ENCODE assay signal across 8 mouse cellular contexts in genomic region chr13:65175734-65176471, GRCm38 (mm10). TPM values are rescaled to one million over a fixed set of nuclear protein-coding genes. Genes with fewer than 3 reads are reported as not detected.
DNase-seq lines count a peak whose midpoint lies in the region; ATAC-seq and TF ChIP-seq lines count a peak whose summit lies in the region.

No protein-coding gene starts in this region.

- TF ChIP-seq CTCF in heart, adult 2 months (IDR thresholded peaks at IDR 0.05), result peak; percentile 81
- peak; percentile 53; the same call in 1 of the 2 replicates for TF ChIP-seq CTCF in spleen, adult 2 months (IDR thresholded peaks at IDR 0.05; ENCODE audit: extremely low read depth, insufficient read depth, insufficient read length, insufficient replicate concordance)

- H3K4me3 ChIP-seq in heart, adult 2 months, result no peak overlapping the region
- peak overlapping the region; percentile 34 for H3K4me3 ChIP-seq in forebrain, embryonic 12.5 days (replicated peaks)
- peak overlapping the region; percentile 50 for H3K4me3 ChIP-seq in midbrain, embryonic 10.5 days
- H3K4me3 ChIP-seq in spleen, adult 2 months (ENCODE audit: extremely low read depth, insufficient read depth, insufficient read length), result no peak overlapping the region

- peak overlapping the region; percentile 55 for H3K4me2 ChIP-seq in forebrain, embryonic 12.5 days

- no peaks in the 10 kb centered on the region for H3K27me3 ChIP-seq in heart, adult 2 months (ENCODE audit: control insufficient read depth, insufficient read depth, low read length)
- H3K27me3 ChIP-seq in forebrain, embryonic 12.5 days, result no peaks in the 10 kb centered on the region
- H3K27me3 ChIP-seq in midbrain, embryonic 10.5 days (ENCODE audit: low read depth, poor library complexity, severe bottlenecking), result no peaks in the 10 kb centered on the region
- H3K27me3 ChIP-seq in spleen, adult 2 months (ENCODE audit: control insufficient read depth, insufficient read depth, low read length), result no peaks in the 10 kb centered on the region

- H3K4me1 ChIP-seq in heart, adult 2 months (ENCODE audit: control insufficient read depth, insufficient read depth, low read length), result no peaks in the 10 kb centered on the region
- 0 out of 2 replicates have a peak, but pooled peaks cover 5% of the 10 kb centered on the region for H3K4me1 ChIP-seq in forebrain, embryonic 12.5 days
- H3K4me1 ChIP-seq in midbrain, embryonic 10.5 days, result peaks cover 5% of the 10 kb centered on the region; the same call in 1 of the 2 replicates
- no peaks in the 10 kb centered on the region for H3K4me1 ChIP-seq in spleen, adult 2 months (ENCODE audit: control insufficient read depth, insufficient read depth, insufficient read length)

- no peak overlapping the region for H3K27ac ChIP-seq in heart, adult 2 months
- H3K27ac ChIP-seq in forebrain, embryonic 12.5 days, result no peak overlapping the region
- no peak overlapping the region for H3K27ac ChIP-seq in midbrain, embryonic 10.5 days (replicated peaks)
- no peak overlapping the region for H3K27ac ChIP-seq in spleen, adult 2 months (ENCODE audit: insufficient read depth, low read length)

- TF ChIP-seq EP300 in heart, adult 2 months (IDR thresholded peaks at IDR 0.05; ENCODE audit: insufficient read depth, low read depth, low read length), result no peak

- no peak for TF ChIP-seq POLR2A in heart, adult 2 months (IDR thresholded peaks at IDR 0.05; ENCODE audit: insufficient read depth, low read depth, low read length)
- TF ChIP-seq POLR2A in spleen, adult 2 months (IDR thresholded peaks at IDR 0.05; ENCODE audit: low read depth, low read length), result no peak

- H3K9me3 ChIP-seq in forebrain, embryonic 12.5 days, result peaks cover 3% of the 10 kb centered on the region; the same call in 1 of the 2 replicates
- peaks cover 6% of the 10 kb centered on the region; the same call in 1 of the 2 replicates for H3K9me3 ChIP-seq in midbrain, embryonic 10.5 days (replicated peaks)

- no peak overlapping the region for H3K9ac ChIP-seq in heart, adult 2 months (ENCODE audit: low read depth, low read length)
- H3K9ac ChIP-seq in forebrain, embryonic 12.5 days, result no peak overlapping the region

- no peaks in the 10 kb centered on the region for H3K79me2 ChIP-seq in heart, adult 2 months (replicated peaks; ENCODE audit: control insufficient read depth, insufficient read depth, low read length)

- peak; percentile 70; the same call in 1 of the 2 replicates for ATAC-seq in forebrain, embryonic 12.5 days (ENCODE audit: low FRiP score)

- DNase-seq in heart, adult 2 months, result peak; percentile 17 to 19
- no peak for DNase-seq in heart, adult 8-10 months (ENCODE audit: low spot score)
- DNase-seq in brain, adult 2 months (ENCODE audit: low read depth, low spot score), result peak; percentile 38
- peak; percentile 20 for DNase-seq in hindlimb bud, embryonic 11.5 days (ENCODE audit: extremely low spot score, low read depth, low spot score)
- peak; percentile 25 to 39 for DNase-seq in left cerebral cortex, postnatal 14 days (ENCODE audit: low spot score in 2 of 2)
- DNase-seq in midbrain, embryonic 10.5 days (ENCODE audit: low spot score), result peak; percentile 51
- DNase-seq in spleen, adult 2 months (ENCODE audit: low read depth in 1 of 2, low spot score in 2 of 2), result peak; percentile 5 to 8

- 15% methylated on average over 46 of the region's 46 CpGs for WGBS in heart, adult 2 months
- WGBS in forebrain, embryonic 12.5 days, result 26% methylated on average over 46 of the region's 46 CpGs
- WGBS in midbrain, embryonic 10.5 days, result 24% methylated on average over 46 of the region's 46 CpGs
- 29% methylated on average over 46 of the region's 46 CpGs for WGBS in spleen, adult 2 months

- H3K36me3 ChIP-seq in heart, adult 2 months (ENCODE audit: control insufficient read depth, insufficient read depth, low read length), result no peaks in the 10 kb centered on the region
- no peaks in the 10 kb centered on the region for H3K36me3 ChIP-seq in forebrain, embryonic 12.5 days (replicated peaks)
- H3K36me3 ChIP-seq in midbrain, embryonic 10.5 days, result no peaks in the 10 kb centered on the region
- H3K36me3 ChIP-seq in spleen, adult 2 months (ENCODE audit: control insufficient read depth, insufficient read depth, low read length), result no peaks in the 10 kb centered on the region

- intact Hi-C loops in heart, adult 2 months (cut with DNase I), result loop anchor here (1.0 kb wide), 1 partner anchor 135 kb away; no protein-coding TSS in a partner anchor
- intact Hi-C loops in left cerebral cortex, postnatal 14 days (cut with DNase I), result loop anchor here (10.0 kb wide), 1 partner anchor 139 kb away; no protein-coding TSS in a partner anchor

RNA-seq across cellular contexts. Expression of gene Olfr466, which starts 25.9 kb away (rescaled TPM):
- not detected for total RNA-seq in heart, adult 2 months (2021)
- not detected in 2 replicates for polyA plus RNA-seq in heart, adult 2 months (2012; rRNA removed)
- total RNA-seq in heart, adult 8-10 months (2022), result not detected
- not detected in 2 replicates for polyA plus RNA-seq in forebrain, embryonic 12.5 days (2016; fragmentation: Nextera tagmentation; extraction: Ambion mirVana)
- not detected for total RNA-seq in left cerebral cortex, postnatal 14 days (2021)
- not detected in 2 replicates for polyA plus RNA-seq in midbrain, embryonic 10.5 days (2016; fragmentation: Nextera tagmentation; extraction: Ambion mirVana)
- not detected in 2 replicates for polyA plus RNA-seq in spleen, adult 2 months (2012; rRNA removed)

RNA-seq across cellular contexts. Expression of gene Nlrp4f, which starts 29.9 kb away (rescaled TPM):
- total RNA-seq in heart, adult 2 months (2021), result not detected
- not detected in 2 replicates for polyA plus RNA-seq in heart, adult 2 months (2012; rRNA removed)
- total RNA-seq in heart, adult 8-10 months (2022), result not detected
- not detected in 2 replicates for polyA plus RNA-seq in forebrain, embryonic 12.5 days (2016; fragmentation: Nextera tagmentation; extraction: Ambion mirVana)
- total RNA-seq in left cerebral cortex, postnatal 14 days (2021), result not detected
- polyA plus RNA-seq in midbrain, embryonic 10.5 days (2016; fragmentation: Nextera tagmentation; extraction: Ambion mirVana), result 0.19 TPM in 1 of 2 replicates, not detected in the other
- polyA plus RNA-seq in spleen, adult 2 months (2012; rRNA removed), result not detected in 2 replicates

RNA-seq across cellular contexts. Expression of gene Olfr465-ps1, which starts 38.0 kb away (rescaled TPM):
- total RNA-seq in heart, adult 2 months (2021), result not detected
- not detected in 2 replicates for polyA plus RNA-seq in heart, adult 2 months (2012; rRNA removed)
- total RNA-seq in heart, adult 8-10 months (2022), result not detected
- not detected in 2 replicates for polyA plus RNA-seq in forebrain, embryonic 12.5 days (2016; fragmentation: Nextera tagmentation; extraction: Ambion mirVana)
- not detected for total RNA-seq in left cerebral cortex, postnatal 14 days (2021)
- polyA plus RNA-seq in midbrain, embryonic 10.5 days (2016; fragmentation: Nextera tagmentation; extraction: Ambion mirVana), result not detected in 2 replicates
- not detected in 2 replicates for polyA plus RNA-seq in spleen, adult 2 months (2012; rRNA removed)

Comparison
In these comparisons a context has a peak if more than half of its experiments do, and no peak if none do; other contexts are left out.
1. H3K4me3 ChIP-seq: peak in forebrain, embryonic 12.5 days (single experiment) and midbrain, embryonic 10.5 days (single experiment); none in heart, adult 2 months (single experiment) and spleen, adult 2 months (single experiment).